Mouse (Mus musculus): ENCODE measurements around the gene Tbc1d1.

The Tbc1d1 gene

GRCm38 (mm10) chr5:64237693-64238092 lies 81.6 kb downstream of the Tbc1d1 start:
- DNase-seq (ENCODE audit: low read depth, low spot score): no peak

DNA sequence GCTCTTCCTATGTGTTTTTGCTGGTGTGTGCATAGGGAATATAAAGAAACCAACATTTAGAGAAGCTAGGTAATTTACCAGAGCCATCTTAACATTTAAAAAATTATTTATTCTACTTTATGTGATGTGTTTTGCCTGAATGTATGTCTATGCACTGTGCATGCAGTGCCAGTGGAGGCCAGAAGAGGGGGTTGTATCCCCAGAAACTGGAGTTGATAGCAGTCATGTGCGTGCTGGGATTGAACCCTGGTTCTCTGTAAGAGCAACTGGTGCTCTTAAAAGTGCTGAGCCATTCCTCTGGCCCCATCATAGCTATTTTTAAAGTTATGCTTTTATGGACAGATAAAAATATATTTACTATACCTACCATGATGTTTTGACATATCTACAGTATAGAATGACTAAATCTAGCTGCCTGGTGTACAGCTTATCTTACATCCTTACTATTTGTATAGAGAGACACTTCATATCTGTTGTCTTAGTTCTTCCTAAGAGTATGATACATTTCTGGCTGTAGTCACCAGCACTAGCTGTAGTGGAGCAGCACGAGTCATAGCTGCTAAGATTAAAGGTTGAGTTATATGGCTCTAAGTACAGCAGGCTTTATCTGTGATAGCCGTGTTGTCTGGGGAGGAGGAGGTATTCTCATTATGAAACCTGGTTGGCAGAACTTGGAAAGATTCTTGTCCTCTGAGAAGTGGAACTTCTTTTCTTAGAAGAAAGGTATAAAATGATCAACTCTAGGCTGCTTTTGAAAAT lies 83.0 kb downstream of the Tbc1d1 start:
- DNase-seq (ENCODE audit: low read depth, low spot score): no peak

DNA sequence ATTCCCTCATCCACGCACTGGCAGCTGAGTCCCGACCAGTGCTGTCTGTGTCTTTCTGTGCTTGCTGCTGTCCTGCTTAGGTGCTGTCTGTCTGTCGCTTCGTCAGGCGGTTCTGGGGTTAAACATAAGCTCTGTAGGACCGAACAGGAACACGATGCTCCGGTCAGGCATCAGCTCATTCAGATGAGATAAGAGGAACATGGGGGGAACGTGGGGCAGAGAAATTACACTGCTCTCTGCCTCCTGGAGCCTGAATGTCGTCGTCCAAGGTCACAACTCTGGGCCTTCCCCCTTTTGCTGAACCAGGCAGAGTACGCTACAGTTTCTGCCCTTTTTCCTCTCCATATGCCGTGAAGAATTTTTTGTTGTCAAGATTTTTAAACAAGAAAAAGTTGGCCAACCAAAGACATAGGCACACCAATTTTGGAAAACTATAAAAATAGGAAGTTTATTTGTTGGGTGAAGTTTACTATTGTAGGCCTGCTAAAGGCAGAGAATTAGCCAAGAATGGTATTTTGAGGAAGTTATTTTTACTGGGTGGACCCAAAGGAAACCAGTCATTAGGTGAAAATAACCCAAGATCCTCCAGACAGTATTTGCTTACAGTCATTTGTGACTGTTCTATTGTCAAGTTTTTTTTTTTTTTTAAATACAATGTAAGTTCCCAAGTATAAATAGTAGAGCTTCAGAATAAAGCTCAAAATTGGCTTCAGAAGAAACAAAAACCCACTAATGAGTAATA lies 85.0 kb downstream of the Tbc1d1 start:
- no peak for DNase-seq (ENCODE audit: low read depth, low spot score)

- no peak for DNase-seq (ENCODE audit: low read depth, low spot score)
Measured at GRCm38 (mm10) chr5:64241867-64242266, 85.8 kb downstream of the Tbc1d1 start.

- DNase-seq (ENCODE audit: low read depth, low spot score): no peak
Measured at GRCm38 (mm10) chr5:64242795-64243455, 86.8 kb downstream of the Tbc1d1 start.

- DNase-seq (ENCODE audit: low read depth, low spot score): no peak
Measured at GRCm38 (mm10) chr5:64243666-64244065, 87.6 kb downstream of the Tbc1d1 start.

DNA sequence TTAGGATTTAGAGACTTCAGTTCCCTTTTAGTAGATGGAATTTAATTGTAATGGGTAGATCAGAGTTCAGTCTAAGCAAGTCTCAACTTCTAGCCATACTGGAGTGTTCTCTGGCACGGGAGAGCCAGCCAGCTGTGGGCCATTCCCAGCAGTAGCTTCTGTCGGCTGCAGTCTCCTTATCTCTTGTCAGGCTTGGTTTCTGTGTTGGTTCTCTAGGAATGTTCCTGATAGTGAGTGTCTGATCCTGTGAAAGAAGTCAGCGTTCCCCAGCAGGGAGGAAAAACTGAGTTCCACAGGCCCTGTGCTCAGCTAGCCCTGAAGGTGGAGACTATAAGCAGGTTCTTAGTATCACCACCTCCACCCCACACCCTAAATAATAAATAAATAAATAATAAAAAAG lies 88.2 kb downstream of the Tbc1d1 start:
- DNase-seq (ENCODE audit: low read depth, low spot score): no peak

DNA sequence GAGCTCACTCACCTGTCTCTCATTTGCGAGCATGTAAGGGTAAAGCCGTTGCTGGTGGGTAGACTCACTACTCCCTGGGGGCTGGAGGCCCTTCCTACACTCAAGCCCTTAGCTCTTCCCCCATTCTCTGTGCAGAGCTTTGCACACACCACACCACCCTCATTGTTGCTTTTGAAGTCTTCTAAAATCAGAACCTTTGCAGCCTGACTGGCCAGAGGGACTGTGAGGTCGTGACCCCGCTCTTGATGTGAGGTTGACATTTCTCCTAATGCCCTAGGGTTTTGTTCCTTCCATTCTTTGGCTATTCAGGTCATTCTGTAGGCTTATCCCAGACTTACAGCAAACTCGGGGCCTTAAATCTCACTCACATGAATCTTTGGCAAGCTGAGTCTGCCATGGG lies 88.6 kb downstream of the Tbc1d1 start:
- no peak for DNase-seq (ENCODE audit: low read depth, low spot score)

- DNase-seq (ENCODE audit: low read depth, low spot score): no peak
Measured at GRCm38 (mm10) chr5:64251435-64251834, 95.3 kb downstream of the Tbc1d1 start.

GRCm38 (mm10) chr5:64254278-64254677 lies 98.2 kb downstream of the Tbc1d1 start:
- no peak for DNase-seq (ENCODE audit: low read depth, low spot score)

DNA sequence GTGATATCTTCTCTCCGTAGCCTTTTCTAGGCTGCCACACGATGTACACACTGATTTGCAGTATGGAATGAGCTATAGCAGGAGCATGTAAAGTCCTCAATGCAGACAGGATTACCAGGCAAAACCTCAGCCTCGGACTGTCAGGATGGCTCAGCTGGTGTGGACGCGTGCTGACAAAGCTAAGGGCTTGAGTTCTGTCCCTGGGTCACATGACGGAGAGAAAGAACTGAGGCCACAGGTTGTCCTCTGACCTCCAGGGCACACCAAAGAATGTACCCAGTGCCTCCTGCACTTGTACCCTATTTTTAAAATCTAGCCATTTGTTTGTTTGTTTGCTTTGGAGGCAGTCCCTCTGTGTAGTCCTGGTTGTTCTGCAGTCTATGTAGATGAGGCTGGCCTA lies 98.9 kb downstream of the Tbc1d1 start:
- DNase-seq (ENCODE audit: low read depth, low spot score): no peak

- no peak for DNase-seq (ENCODE audit: low read depth, low spot score)
Measured at GRCm38 (mm10) chr5:64263348-64263747, 107.2 kb downstream of the Tbc1d1 start.

DNA sequence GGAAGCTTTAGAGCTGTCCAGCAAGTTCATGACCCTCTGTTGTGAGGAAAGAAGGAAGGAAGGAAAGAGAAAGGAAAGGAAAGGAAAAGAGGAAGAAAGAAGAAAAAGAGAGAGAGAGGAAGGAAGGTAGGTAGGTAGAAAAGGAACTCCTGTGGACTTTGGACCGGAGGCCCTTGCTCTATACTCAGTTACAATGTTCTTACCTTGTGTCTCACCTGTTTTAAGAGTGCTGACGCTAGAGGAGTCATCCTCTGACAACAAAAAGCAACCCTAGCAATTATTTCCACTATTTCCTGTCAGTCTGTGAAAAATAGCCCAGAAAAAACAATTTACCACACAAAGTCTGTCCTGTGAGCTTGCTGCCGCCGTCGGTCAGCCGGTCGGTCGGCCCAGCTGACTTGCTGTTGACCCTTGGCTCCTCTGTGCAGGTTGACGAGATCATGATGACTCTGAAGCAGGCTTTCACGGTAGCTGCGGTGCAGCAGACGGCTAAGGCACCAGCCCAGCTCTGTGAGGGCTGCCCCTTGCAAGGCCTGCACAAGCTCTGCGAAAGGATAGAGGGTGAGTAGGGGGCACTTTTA lies 107.9 kb downstream of the Tbc1d1 start:
- DNase-seq (ENCODE audit: low read depth, low spot score): no peak

DNA sequence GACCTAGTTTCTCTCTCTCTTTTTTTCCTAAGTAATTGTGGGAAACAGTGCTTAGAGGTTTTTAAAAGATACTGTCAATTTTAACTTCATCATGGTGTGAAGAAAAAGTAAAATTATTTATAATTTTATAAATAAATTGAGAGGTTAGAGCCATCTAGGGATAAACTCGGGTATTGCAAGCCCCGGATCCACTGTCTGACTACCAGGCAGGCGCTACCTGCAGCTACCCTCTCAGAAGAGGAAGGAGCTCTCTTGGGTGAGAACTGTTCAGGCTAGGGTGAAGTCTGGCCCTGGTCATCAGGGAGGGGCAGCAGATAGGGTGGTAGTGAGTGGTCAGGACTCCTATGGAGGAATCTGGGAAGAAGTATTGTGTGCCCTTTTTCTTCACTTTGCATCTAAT lies 109.0 kb downstream of the Tbc1d1 start:
- no peak for DNase-seq (ENCODE audit: low read depth, low spot score)

- no peak for DNase-seq (ENCODE audit: low read depth, low spot score)
Measured at GRCm38 (mm10) chr5:64265906-64266305, 109.8 kb downstream of the Tbc1d1 start.

GRCm38 (mm10) chr5:64266534-64266933 lies 110.4 kb downstream of the Tbc1d1 start:
- DNase-seq (ENCODE audit: low read depth, low spot score): no peak

GRCm38 (mm10) chr5:64267279-64267678 lies 111.2 kb downstream of the Tbc1d1 start:
- DNase-seq (ENCODE audit: low read depth, low spot score): no peak

GRCm38 (mm10) chr5:64269669-64270068 lies 113.6 kb downstream of the Tbc1d1 start:
- no peak for DNase-seq (ENCODE audit: low read depth, low spot score)

DNA sequence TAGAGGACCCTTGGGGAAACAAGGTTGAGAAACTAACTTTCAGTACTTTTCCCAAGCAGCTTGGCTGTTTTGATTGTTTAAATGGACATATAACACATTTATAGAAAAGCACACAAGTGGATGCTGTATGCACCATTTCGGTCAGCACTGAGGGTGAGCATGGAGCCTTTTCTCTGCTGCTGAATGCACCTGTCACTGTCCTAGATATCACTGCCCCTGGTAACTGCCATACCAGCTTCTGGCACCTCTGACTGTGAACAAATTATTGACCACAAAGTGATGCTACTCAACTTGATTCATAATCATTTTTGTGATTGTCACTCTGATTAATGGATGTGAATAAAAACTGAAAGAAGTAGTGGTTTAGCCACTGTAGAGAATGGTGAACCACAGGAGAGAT lies 117.4 kb downstream of the Tbc1d1 start:
- DNase-seq (ENCODE audit: low read depth, low spot score): no peak

DNA sequence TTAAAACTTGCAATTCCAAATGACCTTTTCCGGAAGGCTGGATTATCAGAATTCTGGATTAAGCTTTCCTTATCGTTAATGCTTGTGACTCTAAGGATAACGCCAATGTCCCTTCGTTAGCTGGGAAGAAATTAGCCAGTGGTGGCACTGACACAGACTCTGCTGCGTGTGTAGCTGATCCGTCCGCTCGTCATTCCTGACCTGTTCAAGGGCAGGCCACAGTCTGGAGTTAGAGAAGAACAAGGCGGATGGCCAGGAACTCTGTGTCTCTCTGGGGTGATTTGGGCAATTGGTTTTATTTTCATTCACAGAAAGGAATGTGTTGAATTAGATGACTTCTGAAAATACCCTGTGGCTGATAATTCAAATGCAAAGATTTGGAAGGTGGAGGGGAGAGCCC lies 118.2 kb downstream of the Tbc1d1 start:
- no peak for DNase-seq (ENCODE audit: low read depth, low spot score)

DNA sequence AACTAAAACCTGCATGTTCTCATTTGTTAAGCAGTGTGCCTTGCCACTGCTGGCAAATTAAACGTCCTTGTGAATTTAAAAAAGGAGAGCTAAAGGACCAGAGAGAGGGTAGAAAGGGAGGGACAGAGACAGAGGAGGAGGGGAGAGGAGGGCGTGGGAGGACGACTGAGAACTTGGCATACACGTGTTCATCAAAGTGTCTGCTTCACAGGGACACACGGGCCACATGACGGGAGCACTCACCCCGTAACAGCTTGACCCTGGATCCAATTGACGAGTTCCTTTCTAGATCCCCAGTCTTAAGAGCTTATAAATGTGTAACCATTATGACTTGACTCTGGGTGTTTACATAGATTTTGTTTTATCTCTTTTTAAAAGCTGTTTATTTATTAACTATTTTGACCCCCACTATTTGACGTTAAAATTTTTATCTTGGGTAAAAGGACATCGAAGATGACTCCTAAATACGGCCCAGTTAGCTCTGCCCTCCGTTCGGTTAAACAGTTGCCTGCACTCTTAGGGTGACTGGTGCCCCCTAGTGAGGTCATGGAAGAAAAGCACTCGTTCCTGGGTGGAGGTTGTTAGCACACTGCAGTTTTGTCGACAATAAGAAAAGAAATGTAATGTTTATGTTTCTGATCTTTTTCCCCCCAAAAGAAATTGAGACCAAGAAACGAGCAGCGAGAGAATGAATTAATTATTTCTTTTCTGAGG lies 118.8 kb downstream of the Tbc1d1 start:
- DNase-seq (ENCODE audit: low read depth, low spot score): peak; percentile 43

Measured in retina, postnatal 7 days (tissue).